Mouse (Mus musculus) left cerebral cortex, postnatal 4 days (tissue): Measurements from ENCODE around the gene Gm19668. TPM values are rescaled to one million over a fixed set of nuclear protein-coding genes. Genes with fewer than 3 reads are reported as not detected.
A peak's percentile ranks its signal among the peaks of the same experiment; 100 is the strongest.
"Not testable (repeated sequence)": the region's sequence is repeated elsewhere in the genome, so short reads cannot be mapped to it uniquely, and the experiment has no call there.

ENCODE experiments used
- DNase-seq: peaks from one replicate; pipeline ENCODE4 v3.0.0-alpha.2; 2022
- intact Hi-C: fragments of 180-260 bp; cut with DNase I; formaldehyde crosslinking; loops from one replicate; pipeline ENCODE4 v1.15.1; 2025
- total RNA-seq, 2 experiments: library from RNA; stranded (reverse); gene quantifications; 2 replicates each; pipeline ENCODE4 v1.2.3; 2021

The Gm19668 gene
- total RNA-seq, 2 experiments from 2014 or later, result not detected

- DNase-seq, intact Hi-C loops: not testable (repeated sequence)
These were observed 26.8 kb downstream of the Gm19668 start for GRCm38 (mm10) chr10:77772142-77772541.

DNA sequence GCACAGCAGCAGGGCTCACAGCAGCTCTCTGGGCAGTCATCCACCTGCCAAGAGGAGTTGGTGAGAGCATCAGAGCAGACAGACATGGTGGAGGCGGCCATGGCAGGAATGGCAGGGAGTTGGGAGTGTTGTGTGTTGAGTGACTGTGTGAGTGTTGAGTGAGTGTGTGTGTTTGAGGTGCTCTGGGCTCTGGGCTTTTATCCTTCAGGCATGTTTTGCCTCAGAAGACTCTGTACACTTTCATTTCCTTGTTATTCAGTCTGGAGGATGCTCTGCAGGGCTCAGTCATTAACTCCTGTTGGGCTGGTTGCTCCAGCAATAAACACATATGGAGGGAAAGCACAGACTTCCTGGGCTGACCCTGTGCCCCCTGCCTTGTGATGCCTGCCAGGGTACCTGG lies 27.7 kb downstream of the Gm19668 start, which contains the start of gene Gm3238:
Gm3238 (minus strand) TSS at position 101 of the 400 bp plus-strand sequence.
- DNase-seq, intact Hi-C loops: not testable (repeated sequence)

DNA sequence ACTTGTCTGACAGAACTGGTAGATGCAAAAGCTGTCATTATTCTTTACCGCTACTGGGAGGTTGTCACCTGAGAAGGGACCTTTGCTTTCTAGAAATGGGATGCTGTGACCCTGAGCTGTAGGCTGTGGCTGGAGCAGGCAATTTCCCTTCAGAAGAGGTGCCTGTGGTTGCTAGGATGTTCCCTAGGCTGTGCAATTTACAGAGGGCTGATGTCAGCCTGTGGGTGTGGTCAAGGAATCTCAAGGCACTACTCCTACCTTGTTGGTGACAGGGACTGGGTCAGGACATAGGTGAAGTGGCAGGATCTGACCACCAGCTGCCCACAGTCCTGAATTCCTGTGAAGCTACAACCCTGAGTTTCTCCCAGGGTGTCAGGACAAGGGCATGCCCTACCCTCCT lies 29.2 kb downstream of the Gm19668 start:
- no peak for DNase-seq
- intact Hi-C loops, result no loop called here

- intact Hi-C loops, DNase-seq: not testable (repeated sequence)
These were observed 39.4 kb downstream of the Gm19668 start, which contains the start of gene Gm3233 for GRCm38 (mm10) chr10:77759582-77759981. TSS of gene Gm3233 (minus strand) at chr10:77759682.

DNA sequence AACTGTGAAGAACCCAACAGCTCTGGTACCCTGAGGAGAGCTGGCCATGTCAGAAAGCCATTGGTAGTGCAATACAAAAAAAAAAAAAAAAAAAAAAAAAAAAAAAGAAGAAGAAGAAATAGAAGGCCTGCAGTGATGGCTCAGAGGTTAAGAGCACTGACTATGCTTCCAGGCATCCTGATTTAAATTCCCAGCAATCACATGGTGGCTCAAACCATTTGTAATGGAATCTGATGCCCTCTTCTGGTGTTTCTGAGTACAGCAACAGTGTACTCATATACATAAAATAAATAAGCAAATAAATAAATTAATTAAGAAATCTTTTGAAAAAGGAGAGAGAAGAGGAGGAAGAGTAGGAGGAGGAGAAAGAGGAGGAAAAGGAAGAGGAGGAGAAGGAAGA lies 45.5 kb downstream of the Gm19668 start:
- DNase-seq, result no peak

GRCm38 (mm10) chr10:77752312-77752711 lies 46.6 kb downstream of the Gm19668 start:
- intact Hi-C loops, DNase-seq: not testable (repeated sequence)

More for the DNA sequence above, 45.5 kb downstream of the Gm19668 start:
- intact Hi-C loops, result no loop called here

- intact Hi-C loops, DNase-seq: not testable (repeated sequence)
These were observed 47.7 kb downstream of the Gm19668 start, which contains the start of gene Gm9736 for GRCm38 (mm10) chr10:77751254-77751653. TSS of gene Gm9736 (minus strand) at chr10:77751354.

GRCm38 (mm10) chr10:77750686-77751085 lies 48.2 kb downstream of the Gm19668 start:
- DNase-seq, result peak; percentile 38
- intact Hi-C loops, result not testable (repeated sequence)

Other genes with a start within 250 kb of the Gm19668 start
- 10 to 100 TPM; 54.7 to 62.7 TPM for gene Pttg1ip, start 217.4 kb downstream of the Gm19668 start, total RNA-seq
- 100 to 1,000 TPM; 175 to 189 TPM for gene Sumo3, start 193.0 kb downstream of the Gm19668 start, total RNA-seq
- 10 to 100 TPM in 1 of 2 experiments, not detected in 1; 21.0 TPM for gene Gm49325, start 192.9 kb downstream of the Gm19668 start, total RNA-seq
- gene Ube2g2, start 176.9 kb downstream of the Gm19668 start, total RNA-seq, result 10 to 100 TPM; 45.1 to 47.6 TPM
- not detected for gene Tspear, start 112.6 kb downstream of the Gm19668 start, total RNA-seq
- not detected for gene Gm19402, start 108.4 kb downstream of the Gm19668 start, total RNA-seq
- not detected for gene Gm9508, start 101.9 kb downstream of the Gm19668 start, total RNA-seq
- not detected for gene Gm10272, start 92.5 kb downstream of the Gm19668 start, total RNA-seq
- gene Gm10024, start 87.7 kb downstream of the Gm19668 start, total RNA-seq, result not detected
- not detected for gene Gm10142, start 83.3 kb downstream of the Gm19668 start, total RNA-seq
- not detected for gene Krtap12-1, start 78.5 kb downstream of the Gm19668 start, total RNA-seq
- not detected for gene Gm10100, start 72.6 kb downstream of the Gm19668 start, total RNA-seq
- not detected for gene Gm18596, start 56.5 kb downstream of the Gm19668 start, total RNA-seq
- not detected for gene Gm9736, start 47.8 kb downstream of the Gm19668 start, total RNA-seq
- not detected for gene Gm3233, start 39.5 kb downstream of the Gm19668 start, total RNA-seq
- gene Gm3238, start 27.8 kb downstream of the Gm19668 start, total RNA-seq, result not detected
- not detected for gene Gm7138, start 22.2 kb downstream of the Gm19668 start, total RNA-seq
- gene Gm3250, start 16.6 kb downstream of the Gm19668 start, total RNA-seq, result not detected
- not detected for gene Gm7137, start 10.9 kb downstream of the Gm19668 start, total RNA-seq
- gene Gm9639, start 4.1 kb downstream of the Gm19668 start, total RNA-seq, result not detected
- gene Gm9507, start 12.7 kb upstream of the Gm19668 start, total RNA-seq, result not detected
- not detected for gene Gm2696, start 15.5 kb upstream of the Gm19668 start, total RNA-seq
- not detected for gene Krtap10-4, start 28.0 kb upstream of the Gm19668 start, total RNA-seq
- not detected for gene Krtap10-10, start 36.8 kb upstream of the Gm19668 start, total RNA-seq
- not detected for gene Gm36176, start 47.7 kb upstream of the Gm19668 start, total RNA-seq
- not detected for gene Gm10318, start 53.7 kb upstream of the Gm19668 start, total RNA-seq
- not detected for gene Gm3285, start 62.8 kb upstream of the Gm19668 start, total RNA-seq
- 10 to 100 TPM; 38.5 to 39.1 TPM for gene Lrrc3, start 103.4 kb upstream of the Gm19668 start, total RNA-seq
- 10 to 100 TPM; 14.1 to 22.9 TPM for gene Trpm2, start 171.4 kb upstream of the Gm19668 start, total RNA-seq
- gene 1810043G02Rik, start 179.4 kb upstream of the Gm19668 start, total RNA-seq, result 10 to 100 TPM; 28.9 to 35.3 TPM
- gene Pfkl, start 210.9 kb upstream of the Gm19668 start, total RNA-seq, result 10 to 100 TPM; 73.2 to 83.6 TPM
- not detected for gene Dnmt3l, start 242.8 kb upstream of the Gm19668 start, total RNA-seq
- under 1 TPM; 0.44 TPM for gene Aire, start 244.5 kb upstream of the Gm19668 start, total RNA-seq